Mouse (Mus musculus) lung, adult 2 months (tissue): ENCODE data around the gene Sh3d21.

ENCODE experiments used
- CTCF ChIP-seq: fragments of 200-500 bp; IDR thresholded peaks from 2 replicates; pipeline ENCODE4 v1.5.1; 2011; ENCODE audit warnings: mild to moderate bottlenecking, low read length, control low read depth; ENCODE audit not compliant: insufficient read depth
- POLR2A ChIP-seq: fragments of 200-500 bp; IDR thresholded peaks from 2 replicates; pipeline ENCODE4 v1.6.1; 2011; ENCODE audit warnings: low read depth, mild to moderate bottlenecking, control low read depth, low read length, borderline replicate concordance; ENCODE audit errors: extremely low read depth

DNA sequence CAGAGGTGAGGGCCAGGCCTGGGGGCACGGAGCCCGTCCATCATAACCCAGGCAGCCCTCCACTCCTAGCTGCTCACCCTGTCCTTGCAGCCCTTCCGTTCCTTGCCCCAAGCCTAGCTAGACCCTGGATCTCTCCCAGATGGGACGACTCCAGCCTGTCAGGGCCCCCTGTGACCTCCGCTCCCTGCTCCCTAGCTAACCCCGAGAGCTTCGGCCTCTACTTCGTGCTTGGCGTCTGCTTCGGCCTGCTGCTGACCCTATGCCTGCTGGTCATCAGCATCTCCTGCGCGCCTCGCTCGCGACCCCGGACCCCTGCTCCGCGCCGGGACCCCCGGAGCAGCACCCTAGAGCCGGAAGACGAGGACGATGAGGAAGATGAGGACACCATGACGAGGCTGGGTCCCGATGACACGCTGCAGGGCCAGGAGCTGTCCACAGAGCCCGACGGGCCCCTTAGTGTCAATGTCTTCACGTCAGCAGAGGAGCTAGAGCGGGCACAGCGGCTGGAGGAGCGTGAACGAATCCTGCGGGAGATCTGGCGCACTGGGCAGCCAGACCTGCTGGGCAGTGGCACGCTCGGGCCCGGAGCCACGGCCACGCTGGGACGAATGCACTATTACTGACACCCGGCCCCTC is 14.1 kb downstream of the Sh3d21 start:
- no peak for TF ChIP-seq CTCF
- TF ChIP-seq POLR2A = no peak
